Mouse (Mus musculus) left cerebral cortex, adult 18-20 months (tissue): ENCODE measurements around the gene Gm8332. TPM values are rescaled to one million over a fixed set of nuclear protein-coding genes. Genes with fewer than 3 reads are reported as not detected.
"Not testable (repeated sequence)": the region's sequence is repeated elsewhere in the genome, so short reads cannot be mapped to it uniquely, and the experiment has no call there.

Source experiments
- DNase-seq, 2 experiments: peaks; one replicate each; pipeline ENCODE4 v3.0.0; 2021 to 2022; ENCODE audit warnings: low spot score in 2 of 2, mixed read lengths in 1 of 2
- long read RNA-seq, 2 experiments: library from polyadenylated mRNA; stranded (forward); transcript quantifications; one replicate each; pipeline ENCODE4 v2.0.0; 2021
- total RNA-seq, 2 experiments: library from RNA; stranded (reverse); gene quantifications; 2 replicates each; pipeline ENCODE4 v1.2.3; 2021

Gm8332 gene
- total RNA-seq: not detected
- long read RNA-seq, experiment 1: 0 reads
- long read RNA-seq, experiment 2: 0 reads

- DNase-seq: not testable (repeated sequence)
Measured at GRCm38 (mm10) chr12:88250000-88250399, at the start of gene Gm8332. Gene Gm8332, minus strand, starts transcription at chr12:88250100.

DNA sequence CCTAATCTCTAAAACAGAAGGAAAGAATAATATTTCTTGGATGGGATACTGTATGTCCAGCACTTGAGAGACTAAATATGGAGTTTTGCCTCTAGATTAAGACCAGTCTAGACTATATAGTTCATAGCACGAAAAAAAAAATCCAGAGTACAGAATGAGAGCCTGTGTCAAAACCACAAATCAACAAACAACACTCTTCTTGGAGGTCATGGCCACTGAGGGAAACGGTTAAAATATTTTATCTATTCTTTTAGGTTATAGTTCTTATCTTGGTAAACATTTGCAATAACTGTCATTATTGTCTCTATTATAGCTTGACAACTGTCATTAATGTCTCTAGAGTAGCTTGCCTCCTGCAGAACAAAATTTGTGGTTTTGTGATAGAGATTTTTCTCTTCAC is 47.3 kb upstream of the Gm8332 start:
- DNase-seq: not testable (repeated sequence)

- DNase-seq: not testable (repeated sequence)
Measured at GRCm38 (mm10) chr12:88293082-88293481, 43.2 kb upstream of the Gm8332 start.

- not testable (repeated sequence) for DNase-seq
Measured at GRCm38 (mm10) chr12:88285224-88285623, 35.3 kb upstream of the Gm8332 start.

- not testable (repeated sequence) for DNase-seq
Measured at GRCm38 (mm10) chr12:88274400-88274799, 24.5 kb upstream of the Gm8332 start, which contains the start of gene Gm5662. Gene Gm5662, minus strand, starts transcription at chr12:88274500.

GRCm38 (mm10) chr12:88257241-88257640 is 7.3 kb upstream of the Gm8332 start:
- no peak for DNase-seq

DNA sequence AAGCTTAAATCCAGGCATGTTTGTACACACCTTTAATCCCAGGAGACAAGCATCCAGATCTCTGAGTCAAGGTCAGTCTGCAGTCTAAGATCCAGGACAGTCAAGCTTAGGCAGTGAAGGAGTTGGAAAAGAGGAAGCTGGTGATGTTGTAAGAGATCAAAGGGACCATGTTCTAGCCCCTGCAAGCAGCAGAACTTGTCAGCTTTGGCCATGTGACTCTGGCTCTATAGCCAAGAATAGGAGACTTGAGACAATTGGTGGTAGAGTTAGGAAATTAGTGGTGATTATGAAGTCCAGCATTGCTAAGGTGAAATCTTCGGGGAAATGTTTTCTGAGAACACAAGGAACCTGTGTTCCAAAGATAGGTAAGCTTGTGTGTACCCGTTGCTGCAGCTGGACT is 6.0 kb upstream of the Gm8332 start:
- DNase-seq: not testable (repeated sequence)

GRCm38 (mm10) chr12:88245786-88246185 is 4.1 kb downstream of the Gm8332 start:
- not testable (repeated sequence) for DNase-seq

DNA sequence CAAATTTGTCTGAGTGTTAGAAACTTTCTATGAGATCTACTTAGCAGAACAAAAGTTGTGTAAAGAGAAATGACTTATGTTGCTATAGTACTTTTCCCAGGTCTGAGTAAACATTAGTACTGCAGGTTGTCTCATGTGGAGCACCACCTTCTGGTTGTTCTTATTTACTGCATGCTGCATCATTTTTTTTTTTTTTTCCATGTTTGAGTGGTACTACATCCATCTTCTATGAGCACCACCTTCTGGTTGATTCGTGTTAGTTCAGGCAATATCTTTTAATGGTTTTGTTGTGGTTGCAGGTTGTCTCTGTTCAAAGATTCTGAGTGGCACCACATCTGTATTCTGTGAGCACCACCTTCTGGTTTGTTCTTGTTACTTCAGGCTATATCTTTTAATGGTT is 7.0 kb downstream of the Gm8332 start:
- not testable (repeated sequence) for DNase-seq

- DNase-seq: no peak
Measured at GRCm38 (mm10) chr12:88219445-88219844, 30.5 kb downstream of the Gm8332 start.

DNA sequence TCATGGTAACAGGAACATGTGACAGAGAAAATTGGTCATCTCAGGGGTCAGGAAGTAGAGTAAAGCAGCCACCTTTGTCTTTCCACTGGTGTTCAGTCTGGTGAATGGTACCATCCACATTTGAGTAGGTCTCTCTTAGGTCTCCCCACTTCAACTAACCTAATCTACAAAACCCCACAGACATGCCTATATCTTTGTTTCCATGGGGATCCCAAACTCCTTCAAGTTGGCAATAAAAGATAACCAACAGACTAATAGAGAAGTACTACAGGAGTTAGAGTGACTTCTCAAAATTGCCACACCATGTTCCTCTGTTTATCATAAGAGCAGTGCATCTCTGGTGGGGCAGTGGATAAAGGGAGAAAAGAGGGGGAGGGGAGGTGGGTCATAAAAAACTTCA is 31.8 kb downstream of the Gm8332 start:
- not testable (repeated sequence) for DNase-seq

- DNase-seq: no peak
Measured at GRCm38 (mm10) chr12:88214641-88215040, 35.3 kb downstream of the Gm8332 start.

DNA sequence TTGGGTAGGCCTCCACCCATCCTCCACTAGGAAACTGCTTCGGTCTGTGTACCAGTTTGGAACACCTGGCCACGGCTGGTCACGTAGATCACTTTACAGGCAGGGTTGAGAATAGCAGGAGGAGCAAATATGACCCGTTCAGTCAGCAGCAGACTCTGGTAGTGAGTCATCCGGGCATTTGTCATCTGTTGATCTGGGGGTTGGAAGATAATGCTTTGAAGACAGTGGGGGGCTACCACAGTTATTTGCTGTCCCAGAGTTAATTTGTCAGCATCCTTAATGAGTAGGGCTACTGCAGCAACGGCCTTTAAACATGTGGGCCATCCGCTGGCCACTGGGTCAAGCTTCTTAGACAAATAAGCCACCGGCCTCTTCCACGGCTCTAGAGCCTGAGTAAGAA is 38.4 kb downstream of the Gm8332 start:
- not testable (repeated sequence) for DNase-seq

DNA sequence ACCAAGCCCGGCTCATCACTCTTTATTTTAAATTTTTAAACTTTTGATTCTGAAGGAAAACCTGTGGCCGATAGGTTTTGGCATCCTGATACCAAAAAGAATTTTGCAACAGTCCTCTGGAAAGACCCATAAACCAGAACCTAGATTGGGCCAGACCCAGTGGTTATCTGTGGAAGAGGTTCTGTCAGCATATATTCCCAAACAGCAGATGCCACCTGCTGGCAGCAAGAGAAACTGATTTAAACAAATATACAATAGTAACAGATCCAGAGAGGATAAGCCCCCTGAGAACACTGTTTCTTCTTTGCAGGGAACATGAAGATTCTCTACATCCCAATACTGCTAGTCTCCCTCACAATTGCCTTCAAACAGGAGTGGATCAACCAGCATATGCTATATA is 47.0 kb downstream of the Gm8332 start:
- DNase-seq: no peak

Other genes starting within 250 kb of the Gm8332 start
- gene Gm2075, start 238.3 kb downstream of the Gm8332 start, total RNA-seq: not detected
- gene Gm6803, start 231.3 kb downstream of the Gm8332 start, total RNA-seq: not detected
- not detected for gene Gm2056, start 223.1 kb downstream of the Gm8332 start, total RNA-seq
- gene Gm16368, start 166.4 kb downstream of the Gm8332 start, total RNA-seq: not detected
- gene Gm10436, start 68.0 kb downstream of the Gm8332 start, total RNA-seq: not detected
- gene Gm5662, start 24.4 kb upstream of the Gm8332 start, total RNA-seq: not detected
- gene Gm5039, start 73.9 kb upstream of the Gm8332 start, total RNA-seq: not detected
- gene Adck1, start 110.5 kb upstream of the Gm8332 start, total RNA-seq: 10 to 100 TPM; 32.7 to 36.8 TPM